Mouse (Mus musculus): ENCODE results near the gene Larp1b. TPM values are rescaled to one million over a fixed set of nuclear protein-coding genes. Genes with fewer than 3 reads are reported as not detected.
A peak's percentile ranks its signal among the peaks of the same experiment; 100 is the strongest.
"Not testable (repeated sequence)": the region's sequence is repeated elsewhere in the genome, so short reads cannot be mapped to it uniquely, and the experiment has no call there.

Larp1b gene
- 4.1 and 5.3 TPM in 2 replicates for polyA plus RNA-seq (2015; fragmentation: Nextera tagmentation; extraction: Ambion mirVana)

DNA sequence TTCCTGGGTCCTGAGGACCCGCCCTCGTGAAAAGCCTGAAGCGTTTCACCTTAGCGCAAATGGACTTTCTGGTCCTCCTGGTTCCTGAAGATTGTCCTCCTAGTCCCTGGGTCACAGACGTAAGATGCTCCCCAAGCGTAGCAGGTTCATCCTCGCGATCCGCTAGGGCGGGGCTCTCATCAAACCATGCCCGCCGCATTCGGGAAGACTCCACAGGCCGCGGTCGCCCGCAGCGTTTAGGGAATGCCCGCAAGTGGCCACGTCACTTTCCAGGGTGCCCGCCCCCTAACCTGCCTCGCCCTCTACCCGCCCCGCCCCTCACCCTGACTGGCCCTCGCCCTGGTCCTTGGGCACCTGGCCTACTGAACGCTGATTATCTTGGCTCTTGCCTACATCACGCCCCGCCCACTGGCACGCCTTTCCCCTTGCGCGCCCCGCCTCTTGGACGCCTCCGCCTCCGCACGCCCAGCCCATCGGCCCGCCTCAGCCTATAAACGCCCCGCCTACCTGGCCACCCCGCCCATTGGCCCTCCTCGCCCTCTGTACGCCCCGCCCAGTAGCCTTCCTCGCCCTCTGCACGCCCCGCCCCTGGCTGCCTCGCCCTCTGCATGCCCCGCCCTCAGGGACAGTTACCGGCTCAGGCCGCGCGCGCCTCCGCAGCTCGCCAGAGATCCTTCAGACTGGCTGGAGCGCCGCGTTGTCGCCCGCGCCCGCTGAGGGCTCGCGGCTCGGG is at the start of gene Larp1b:
TSS of gene Larp1b (plus strand) at position 659 of the 733 bp plus-strand sequence.
- H3K4me2 ChIP-seq, result peak within 1 kb of the TSS; percentile 96

DNA sequence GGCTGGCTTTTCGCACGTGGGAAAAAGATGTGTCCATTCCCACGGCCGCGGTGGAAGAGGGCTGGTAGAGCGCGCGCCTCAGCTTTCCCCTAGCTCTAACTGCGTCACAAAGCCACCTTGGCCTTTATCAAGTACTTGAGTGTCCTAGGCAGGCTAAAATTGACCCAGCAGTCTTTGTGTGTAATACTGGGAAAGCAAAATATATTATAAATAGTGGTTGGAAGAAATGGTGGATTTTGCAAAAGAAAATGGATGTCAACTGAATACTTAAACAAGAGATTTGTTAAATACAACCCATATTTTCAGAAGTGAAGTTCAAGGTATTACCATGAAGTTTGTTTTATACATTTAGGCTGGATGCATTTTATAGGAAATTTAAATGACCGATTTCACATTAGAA is 47.2 kb upstream of the Larp1b start, which contains the start of gene 1700034I23Rik:
TSS of gene 1700034I23Rik (minus strand) at position 101 of the 400 bp plus-strand sequence.
- H3K27ac ChIP-seq (replicated peaks); H3K4me1 ChIP-seq (replicated peaks); H3K9ac ChIP-seq; H3K27me3 ChIP-seq; H3K4me2 ChIP-seq; H3K4me3 ChIP-seq; H3K9me3 ChIP-seq; ATAC-seq (ENCODE audit: low FRiP score, low read depth): not testable (repeated sequence)
- WGBS, result 97% methylated on average over 6 of the region's 10 CpGs
- H3K36me3 ChIP-seq, result peaks cover 11% of the 10 kb centered on the region

More for the DNA sequence above, at the start of gene Larp1b:
- H3K4me3 ChIP-seq, result peak within 1 kb of the TSS; percentile 82
- WGBS, result under 1% methylated on average over 66 of the region's 66 CpGs
- no peaks in the 10 kb centered on the region for H3K9me3 ChIP-seq
- peaks cover 18% of the 10 kb centered on the region for H3K4me1 ChIP-seq (replicated peaks)
- no peaks in the 10 kb centered on the region for H3K36me3 ChIP-seq
- peak within 1 kb of the TSS; percentile 83 for H3K27ac ChIP-seq (replicated peaks)
- peak within 1 kb of the TSS; percentile 75 for H3K9ac ChIP-seq
- peaks cover 15% of the 10 kb centered on the region for H3K27me3 ChIP-seq
- ATAC-seq (ENCODE audit: low FRiP score, low read depth), result peak; percentile 97

DNA sequence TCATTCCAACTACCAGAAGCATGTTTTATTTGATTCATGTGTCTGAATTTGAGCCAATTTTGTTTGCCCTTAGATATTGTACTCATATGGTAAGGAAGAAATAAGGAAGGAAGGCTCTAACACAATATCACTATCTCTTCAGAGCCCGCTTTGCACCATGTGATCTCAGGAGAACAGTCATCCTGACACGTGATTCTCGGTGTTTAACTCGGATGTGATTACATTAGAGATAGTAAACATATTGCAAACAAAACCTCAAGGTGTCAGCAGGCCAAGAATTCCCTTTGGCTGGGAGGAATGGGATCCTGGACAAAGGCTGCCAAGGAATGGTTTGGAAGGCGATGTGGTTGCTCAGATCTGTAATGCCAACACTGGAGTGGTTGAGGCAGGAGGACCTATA is 11.4 kb upstream of the Larp1b start:
- H3K4me2 ChIP-seq, result no peak overlapping the region
- no peak overlapping the region for H3K27ac ChIP-seq (replicated peaks)
- peaks cover 21% of the 10 kb centered on the region for H3K36me3 ChIP-seq
- no peaks in the 10 kb centered on the region for H3K27me3 ChIP-seq
- 88% methylated on average over 5 of the region's 5 CpGs for WGBS
- no peaks in the 10 kb centered on the region for H3K4me1 ChIP-seq (replicated peaks)
- no peak for ATAC-seq (ENCODE audit: low FRiP score, low read depth)
- no peaks in the 10 kb centered on the region for H3K9me3 ChIP-seq
- no peak overlapping the region for H3K9ac ChIP-seq
- H3K4me3 ChIP-seq, result no peak overlapping the region

DNA sequence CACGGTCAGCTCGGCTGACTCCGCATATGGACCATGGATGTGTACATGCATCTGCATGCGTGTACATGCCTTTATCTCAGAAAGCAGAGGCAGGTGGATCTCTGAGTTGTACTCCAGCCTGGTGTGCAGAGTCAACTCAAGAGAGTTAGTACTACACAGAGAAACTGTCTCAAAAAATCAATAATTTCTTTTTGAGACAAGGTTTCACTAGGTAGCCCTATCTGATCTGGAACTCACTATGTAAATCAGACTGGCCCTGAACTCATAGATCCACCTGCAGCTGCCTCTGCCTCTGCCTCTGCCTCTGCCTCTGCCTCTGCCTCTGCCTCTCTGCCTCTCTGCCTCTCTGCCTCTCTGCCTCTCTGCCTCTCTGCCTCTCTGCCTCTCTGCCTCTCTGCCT is 11.0 kb upstream of the Larp1b start:
- Histone ChIP-seq H3K27me3 (no peaks in the 10 kb centered on the region), H3K9me3 (no peaks in the 10 kb centered on the region), H3K4me3 (no peak overlapping the region), H3K4me2 (no peak overlapping the region), H3K27ac (replicated peaks) (no peak overlapping the region), H3K36me3 (peaks cover 17% of the 10 kb centered on the region), H3K9ac (no peak overlapping the region), H3K4me1 (replicated peaks) (no peaks in the 10 kb centered on the region)
- ATAC-seq (ENCODE audit: low FRiP score, low read depth), result no peak
- over 99% methylated on average over 4 of the region's 4 CpGs for WGBS

DNA sequence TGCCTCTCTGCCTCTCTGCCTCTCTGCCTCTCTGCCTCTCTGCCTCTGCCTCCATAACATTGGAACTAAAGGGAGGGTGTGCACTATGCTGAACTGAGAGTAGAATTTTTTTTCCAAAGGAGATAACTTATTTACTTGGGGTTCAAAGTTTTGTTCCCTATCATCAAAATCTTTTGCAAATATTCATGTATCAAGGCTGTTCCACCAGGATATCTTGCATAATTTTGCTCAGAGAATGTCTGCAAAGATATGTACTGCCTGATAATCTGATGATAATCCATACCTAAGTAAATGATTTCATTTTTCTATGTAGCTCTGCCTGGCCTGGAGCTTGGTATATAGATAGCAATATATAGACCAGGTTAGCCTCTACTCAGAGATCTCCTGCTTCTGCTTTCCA is 10.6 kb upstream of the Larp1b start:
- ATAC-seq (ENCODE audit: low FRiP score, low read depth), result no peak
- H3K27ac ChIP-seq (replicated peaks), result no peak overlapping the region
- no peaks in the 10 kb centered on the region for H3K27me3 ChIP-seq
- H3K4me1 ChIP-seq (replicated peaks), result no peaks in the 10 kb centered on the region
- H3K4me3 ChIP-seq, result no peak overlapping the region
- no peak overlapping the region for H3K9ac ChIP-seq
- H3K4me2 ChIP-seq, result no peak overlapping the region
- H3K9me3 ChIP-seq, result no peaks in the 10 kb centered on the region
- peaks cover 12% of the 10 kb centered on the region for H3K36me3 ChIP-seq

DNA sequence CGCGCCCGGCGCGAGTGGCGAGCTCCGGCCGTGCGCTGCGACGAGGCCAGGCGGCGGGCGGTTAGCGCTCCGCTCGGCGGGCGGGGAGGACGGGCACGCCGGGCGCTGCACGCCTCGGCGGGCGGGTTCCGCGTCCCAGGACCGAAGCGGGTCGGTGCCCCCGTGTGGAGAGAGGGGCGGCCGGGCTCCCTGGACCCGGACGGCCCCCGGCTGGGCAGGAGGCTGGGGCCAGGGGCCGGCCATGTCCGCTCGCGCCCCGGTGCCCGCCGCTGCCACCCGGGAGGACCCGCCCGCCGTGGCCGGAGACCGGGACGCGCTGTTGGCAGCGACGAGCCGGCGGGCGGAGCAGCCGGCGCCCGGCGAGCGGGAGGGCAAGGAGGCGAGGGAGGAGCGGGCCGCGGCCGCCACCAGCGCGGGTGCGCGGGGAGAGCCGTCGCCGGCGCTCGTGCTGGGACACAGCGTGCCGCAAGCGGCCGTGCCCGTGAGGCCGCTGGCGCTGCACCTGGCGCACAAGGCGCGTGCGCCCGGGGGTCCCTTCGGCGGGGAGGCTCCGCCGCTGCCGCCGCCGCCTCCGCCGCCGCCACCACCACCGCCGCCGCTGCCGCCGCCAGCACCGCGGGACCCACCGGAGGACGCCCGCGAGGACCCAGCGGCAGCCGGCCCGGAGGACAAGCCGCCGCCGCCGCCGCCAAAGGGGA is 424 bp downstream of the Larp1b start:
- Histone ChIP-seq H3K4me1 (replicated peaks) (peaks cover 18% of the 10 kb centered on the region), H3K4me2 (peak overlapping the region; percentile 96), H3K4me3 (peak overlapping the region; percentile 82), H3K27ac (replicated peaks) (peak overlapping the region; percentile 83), H3K9ac (peak overlapping the region; percentile 75), H3K9me3 (no peaks in the 10 kb centered on the region), H3K27me3 (peaks cover 15% of the 10 kb centered on the region), H3K36me3 (no peaks in the 10 kb centered on the region)
- ATAC-seq (ENCODE audit: low FRiP score, low read depth), result peak; percentile 20
- under 1% methylated on average over 68 of the region's 118 CpGs for WGBS

DNA sequence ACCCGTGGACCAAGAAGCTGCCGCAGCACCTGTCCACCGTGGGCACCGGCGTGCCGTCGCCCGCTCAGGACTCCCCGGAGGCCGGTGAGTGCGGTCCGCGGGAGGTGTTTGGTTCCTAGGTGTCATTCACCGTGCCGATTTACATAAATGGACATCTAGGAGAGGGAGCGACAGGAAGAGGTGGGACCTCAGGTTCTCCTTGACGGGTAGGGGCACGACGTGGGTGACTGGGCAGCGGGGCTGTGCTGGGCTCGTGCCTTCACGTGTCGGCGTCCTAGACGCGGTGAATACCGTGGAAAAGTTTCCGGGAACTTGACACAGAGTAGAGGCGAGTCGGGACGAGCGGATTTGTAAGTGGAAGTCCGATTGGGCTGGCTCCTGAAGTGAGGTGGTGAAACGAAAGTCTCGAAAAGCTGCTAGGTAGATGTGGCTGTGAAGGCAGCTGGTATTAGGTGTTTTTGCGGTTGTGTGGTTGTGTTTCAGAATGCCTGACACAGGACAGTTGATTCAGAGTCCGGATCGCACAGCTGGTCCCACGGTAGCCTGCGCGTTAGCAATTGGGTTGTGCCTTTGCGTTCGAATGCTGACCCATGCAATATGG is 1.1 kb downstream of the Larp1b start:
- H3K4me2 ChIP-seq, result peak overlapping the region; percentile 96
- peak overlapping the region; percentile 82 for H3K4me3 ChIP-seq
- ATAC-seq (ENCODE audit: low FRiP score, low read depth), result no peak
- peaks cover 15% of the 10 kb centered on the region for H3K27me3 ChIP-seq
- WGBS, result under 1% methylated on average over 43 of the region's 43 CpGs
- peak overlapping the region; percentile 75 for H3K9ac ChIP-seq
- peaks cover 18% of the 10 kb centered on the region for H3K4me1 ChIP-seq (replicated peaks)
- no peaks in the 10 kb centered on the region for H3K36me3 ChIP-seq
- no peaks in the 10 kb centered on the region for H3K9me3 ChIP-seq
- peak overlapping the region; percentile 83 for H3K27ac ChIP-seq (replicated peaks)

DNA sequence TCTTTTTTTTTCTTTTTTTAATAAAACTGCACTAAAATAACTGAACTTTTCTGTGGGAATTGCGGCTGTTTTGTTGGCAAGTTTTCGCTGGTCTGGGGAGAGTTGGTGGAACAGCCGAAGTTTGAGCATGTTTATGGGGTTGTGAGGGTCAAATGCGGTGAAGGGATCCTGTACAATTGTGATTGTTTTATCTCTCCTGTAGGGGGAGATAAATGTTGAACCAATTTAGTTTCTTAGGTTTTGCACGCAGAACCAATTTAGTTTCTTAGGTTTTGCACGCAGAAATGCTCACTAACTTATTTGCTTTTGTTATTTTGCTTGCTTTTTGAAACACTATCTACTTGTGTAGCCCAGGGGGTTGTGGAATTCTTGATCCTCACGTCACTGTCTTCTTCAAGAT is 1.7 kb downstream of the Larp1b start:
- peak overlapping the region; percentile 96 for H3K4me2 ChIP-seq
- H3K4me3 ChIP-seq, result peak overlapping the region; percentile 82
- H3K9ac ChIP-seq, result peak overlapping the region; percentile 75; the same call in 1 of the 2 replicates
- no peak for ATAC-seq (ENCODE audit: low FRiP score, low read depth)
- H3K9me3 ChIP-seq, result no peaks in the 10 kb centered on the region
- no peak overlapping the region for H3K27ac ChIP-seq (replicated peaks)
- H3K4me1 ChIP-seq (replicated peaks), result peaks cover 18% of the 10 kb centered on the region
- peaks cover 15% of the 10 kb centered on the region for H3K27me3 ChIP-seq
- H3K36me3 ChIP-seq, result no peaks in the 10 kb centered on the region
- 11% methylated on average over 7 of the region's 7 CpGs for WGBS

DNA sequence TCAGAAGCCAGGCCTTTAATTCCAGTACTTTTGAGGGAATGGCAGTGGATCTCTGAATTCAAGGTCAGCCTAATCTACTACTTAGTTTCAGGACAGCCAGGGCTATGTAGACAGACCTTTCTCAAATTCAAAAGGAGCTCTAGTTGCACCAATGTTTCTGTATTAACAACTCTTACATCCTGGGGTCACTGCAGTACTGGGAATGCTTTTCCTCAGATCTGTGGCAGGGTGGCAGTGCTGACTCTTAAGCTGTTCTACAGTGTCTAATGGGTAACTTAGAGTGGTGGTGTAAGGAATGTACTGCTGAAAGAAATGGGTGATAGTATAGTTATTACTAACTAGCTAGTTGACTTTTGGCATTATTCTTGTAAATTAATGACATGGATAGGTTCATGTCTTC is 3.0 kb downstream of the Larp1b start:
- no peak overlapping the region for H3K9ac ChIP-seq
- peaks cover 15% of the 10 kb centered on the region for H3K27me3 ChIP-seq
- no peak overlapping the region for H3K4me2 ChIP-seq
- no peak overlapping the region for H3K27ac ChIP-seq (replicated peaks)
- no peaks in the 10 kb centered on the region for H3K9me3 ChIP-seq
- no peak for ATAC-seq (ENCODE audit: low FRiP score, low read depth)
- no peak overlapping the region for H3K4me3 ChIP-seq
- H3K4me1 ChIP-seq (replicated peaks), result peaks cover 18% of the 10 kb centered on the region
- no peaks in the 10 kb centered on the region for H3K36me3 ChIP-seq

DNA sequence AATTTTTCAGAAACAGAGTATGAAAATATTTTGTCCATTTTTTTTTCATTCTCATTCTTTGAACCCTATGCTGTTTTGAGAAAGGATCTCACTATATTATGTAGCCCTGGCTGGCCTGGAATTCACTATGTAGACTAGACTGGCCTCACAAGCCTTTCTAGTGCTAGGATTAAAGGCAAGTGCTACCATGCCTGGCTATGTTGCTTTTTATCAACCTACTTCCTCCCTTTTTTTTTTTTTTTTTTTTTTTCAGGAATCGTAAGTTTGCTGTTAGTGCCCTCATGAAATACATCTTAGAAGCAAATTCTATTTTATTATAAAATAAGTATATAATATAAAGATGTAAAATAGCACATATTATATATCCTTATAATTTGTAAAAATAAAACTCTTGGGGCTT is 5.2 kb downstream of the Larp1b start:
- H3K4me2 ChIP-seq, result no peak overlapping the region
- ATAC-seq (ENCODE audit: low FRiP score, low read depth), result no peak
- no peaks in the 10 kb centered on the region for H3K36me3 ChIP-seq
- peaks cover 13% of the 10 kb centered on the region for H3K4me1 ChIP-seq (replicated peaks)
- H3K4me3 ChIP-seq, result no peak overlapping the region
- H3K9me3 ChIP-seq, result no peaks in the 10 kb centered on the region
- no peak overlapping the region for H3K9ac ChIP-seq
- 0 out of 2 replicates have a peak, but pooled peaks cover 8% of the 10 kb centered on the region for H3K27me3 ChIP-seq
- WGBS, result 91% methylated on average over 1 of the region's 1 CpGs
- H3K27ac ChIP-seq (replicated peaks), result no peak overlapping the region

DNA sequence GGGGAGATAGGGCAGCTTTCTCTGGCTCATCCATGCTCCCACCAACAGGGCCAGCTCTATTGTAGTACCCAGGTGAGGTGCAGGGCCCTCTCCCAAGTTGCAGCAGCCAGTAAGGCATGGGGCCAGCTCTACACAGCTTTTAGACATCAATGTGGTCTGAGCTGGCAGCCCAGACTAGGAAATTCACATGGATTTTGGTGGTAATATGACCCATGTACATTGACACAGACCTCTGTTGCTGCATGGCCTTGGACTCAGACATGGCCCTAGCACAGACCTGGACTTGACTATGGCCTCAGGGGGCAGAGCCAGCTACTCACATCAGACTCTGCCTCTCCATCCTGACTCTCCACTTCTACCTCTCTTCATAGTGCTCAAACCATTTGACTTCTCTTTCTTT is 9.2 kb downstream of the Larp1b start:
- Histone ChIP-seq H3K4me1 (replicated peaks) (no peaks in the 10 kb centered on the region), H3K4me3 (no peak overlapping the region), H3K9ac (no peak overlapping the region), H3K4me2 (no peak overlapping the region), H3K27me3 (no peaks in the 10 kb centered on the region), H3K36me3 (no peaks in the 10 kb centered on the region), H3K9me3 (no peaks in the 10 kb centered on the region), H3K27ac (replicated peaks) (no peak overlapping the region)
- no peak for ATAC-seq (ENCODE audit: low FRiP score, low read depth)

DNA sequence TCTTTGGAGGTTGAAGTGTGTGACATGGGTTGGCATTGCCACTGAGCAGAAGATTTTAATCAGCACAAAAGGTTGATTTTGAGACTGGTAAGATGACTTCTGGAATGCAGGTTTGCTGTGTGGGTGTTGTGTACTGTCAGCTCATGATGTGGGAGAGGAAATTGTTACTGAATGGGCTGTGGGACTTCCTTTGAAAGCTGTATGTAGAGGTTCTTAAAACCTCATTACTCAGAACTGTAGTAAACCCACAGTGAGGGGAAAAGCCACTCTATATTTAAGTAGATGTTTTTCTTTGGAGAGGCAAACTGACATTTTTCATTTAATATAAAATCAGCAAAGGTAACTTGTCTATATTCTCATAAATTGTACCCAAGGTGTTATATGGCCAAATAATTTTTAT is 31.1 kb downstream of the Larp1b start:
- Histone ChIP-seq H3K9ac (no peak overlapping the region), H3K27ac (replicated peaks) (no peak overlapping the region), H3K4me1 (replicated peaks) (no peaks in the 10 kb centered on the region), H3K9me3 (no peaks in the 10 kb centered on the region), H3K36me3 (no peaks in the 10 kb centered on the region), H3K4me3 (no peak overlapping the region), H3K27me3 (no peaks in the 10 kb centered on the region), H3K4me2 (no peak overlapping the region)
- no peak for ATAC-seq (ENCODE audit: low FRiP score, low read depth)
